45 mouse cellular contexts compared by ENCODE assay signal in genomic region chr7:63949176-63949575, GRCm38 (mm10). TPM values are rescaled to one million over a fixed set of nuclear protein-coding genes. Genes with fewer than 3 reads are reported as not detected.
"Had no signal": no experiment of that assay in that cellular context is flagged by ENCODE, and none has a peak within 500 bp of the region (broad histone marks: within the 10 kb centered on the region; RNA-seq: fewer than 3 reads in every experiment).

No protein-coding gene starts in this region.

- H3K4me3 ChIP-seq: heart, embryonic 10.5 days; heart, embryonic 12.5 days; heart, embryonic 13.5 days; heart, embryonic 15.5 days; hindbrain, embryonic 10.5 days; hindbrain, embryonic 12.5 days; hindbrain, embryonic 13.5 days; hindbrain, embryonic 15.5 days; intestine, embryonic 15.5 days; kidney, embryonic 15.5 days; layer of hippocampus, adult 2 months had no signal

- H3K36me3 ChIP-seq: heart, embryonic 10.5 days; heart, embryonic 12.5 days; heart, embryonic 13.5 days; heart, embryonic 15.5 days; hindbrain, embryonic 10.5 days; hindbrain, embryonic 12.5 days; hindbrain, embryonic 13.5 days; hindbrain, embryonic 15.5 days; intestine, embryonic 15.5 days; kidney, embryonic 15.5 days had no signal

- H3K27me3 ChIP-seq: heart, embryonic 12.5 days; heart, embryonic 13.5 days; heart, embryonic 15.5 days; hindbrain, embryonic 12.5 days; hindbrain, embryonic 13.5 days; hindbrain, embryonic 15.5 days; intestine, embryonic 15.5 days; kidney, embryonic 15.5 days had no signal

- H3K4me1 ChIP-seq: heart, embryonic 10.5 days; heart, embryonic 12.5 days; heart, embryonic 15.5 days; hindbrain, embryonic 15.5 days; intestine, embryonic 15.5 days; kidney, embryonic 15.5 days had no signal

- H3K27ac ChIP-seq: heart, embryonic 10.5 days; heart, embryonic 13.5 days; heart, embryonic 15.5 days; hindbrain, embryonic 10.5 days; hindbrain, embryonic 12.5 days; hindbrain, embryonic 13.5 days; hindbrain, embryonic 14.5 days; hindbrain, embryonic 15.5 days; hindbrain, postnatal 0 days; intestine, embryonic 15.5 days; kidney, embryonic 15.5 days; kidney, postnatal 0 days had no signal

- H3K9ac ChIP-seq: heart, embryonic 12.5 days; heart, embryonic 13.5 days; heart, embryonic 15.5 days; hindbrain, embryonic 12.5 days; hindbrain, embryonic 13.5 days; hindbrain, embryonic 14.5 days; hindbrain, embryonic 15.5 days; intestine, embryonic 15.5 days; kidney, embryonic 15.5 days had no signal

- DNase-seq: heart, postnatal 10 days; heart, postnatal 14 days; heart, postnatal 36 days; heart, postnatal 4 days; kidney, adult 11 months; kidney, adult 18-20 months; kidney, adult 2 months; kidney, adult 8-10 months; kidney, adult 9 months; kidney, postnatal 10 days; kidney, postnatal 14 days; kidney, postnatal 25 days; kidney, postnatal 36 days; kidney, postnatal 4 days; layer of hippocampus, adult 9-11 months; layer of hippocampus, postnatal 36 days had no signal

- H3K9me3 ChIP-seq: heart, embryonic 10.5 days; heart, embryonic 12.5 days; heart, embryonic 13.5 days; heart, embryonic 15.5 days; hindbrain, embryonic 10.5 days; hindbrain, embryonic 12.5 days; hindbrain, embryonic 13.5 days; hindbrain, embryonic 15.5 days; intestine, embryonic 15.5 days; kidney, embryonic 15.5 days had no signal

RNA-seq across cellular contexts. Expression of gene E030018B13Rik, which starts 32.5 kb away (rescaled TPM):
- total RNA-seq: heart, postnatal 10 days; heart, postnatal 14 days; heart, postnatal 25 days; heart, postnatal 36 days; heart, postnatal 4 days; hematopoietic stem cell, adult 5-6 weeks; hindbrain, postnatal 0 days; layer of hippocampus, adult 18-20 months; layer of hippocampus, adult 2 months; layer of hippocampus, adult 8-10 months; layer of hippocampus, postnatal 10 days; layer of hippocampus, postnatal 14 days; layer of hippocampus, postnatal 25 days; layer of hippocampus, postnatal 36 days; left cerebral cortex, adult 18-20 months had no signal
- polyA plus RNA-seq: heart, embryonic 11.5 days; heart, embryonic 12.5 days; heart, embryonic 13.5 days; heart, embryonic 14.5 days; hindbrain, embryonic 10.5 days; hindbrain, embryonic 13.5 days; hindbrain, embryonic 14.5 days; hindbrain, embryonic 15.5 days; hindbrain, embryonic 16.5 days; hindbrain, postnatal 0 days; intestine, embryonic 15.5 days; intestine, embryonic 16.5 days; intestine, postnatal 0 days; kidney, adult 2 months; kidney, embryonic 15.5 days; kidney, embryonic 16.5 days; kidney, postnatal 0 days; large intestine, adult 2 months had no signal
